Mouse (Mus musculus) erythroblast, embryonic 14.5 days (primary cell): Measurements from ENCODE around the gene Slc4a3.

ENCODE experiments used
- GATA1 ChIP-seq: IDR thresholded peaks from 2 replicates; pipeline ENCODE4 v1.6.1; 2012; ENCODE audit warnings: low read length, inconsistent platforms, mixed read lengths
- TAL1 ChIP-seq: IDR thresholded peaks from 3 replicates; pipeline ENCODE4 v1.6.1; 2012; ENCODE audit warnings: low read length, inconsistent platforms, mixed read lengths

- TF ChIP-seq TAL1 (no peak), GATA1 (no peak)
Observed at GRCm38 (mm10) chr1:75608225-75608624, 62.2 kb downstream of the Slc4a3 start.
